20 mouse cellular contexts compared by ENCODE assay signal in the genomic region with DNA sequence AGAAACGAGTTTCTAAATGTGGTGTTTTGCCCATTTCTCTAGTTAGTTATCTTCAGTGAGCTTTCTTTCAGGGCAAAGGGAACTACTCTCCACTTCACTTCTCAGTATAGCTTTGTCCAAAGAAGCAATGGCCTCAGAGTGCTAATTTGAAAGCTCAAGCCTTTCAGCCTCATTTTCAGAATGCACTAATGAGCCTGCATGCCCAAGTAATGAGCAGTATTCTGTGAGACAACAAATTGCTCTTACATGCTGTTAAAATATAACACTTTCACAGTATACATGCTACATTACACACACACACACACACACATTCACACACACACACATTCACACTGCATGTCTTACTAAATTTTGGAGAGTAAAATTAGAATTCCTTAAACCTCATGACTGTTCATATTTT.
DNase-seq lines count a peak whose midpoint lies in the region; ATAC-seq lines count a peak whose summit lies in the region.
"Had no signal": no experiment of that assay in that cellular context is flagged by ENCODE, and none has a peak within 500 bp of the region (broad histone marks: within the 10 kb centered on the region; RNA-seq: fewer than 3 reads in every experiment).

No protein-coding gene starts in this region.

- H3K9ac ChIP-seq in forebrain, embryonic 11.5 days (ENCODE audit: low read length), result no peak overlapping the region
- H3K9ac ChIP-seq in forebrain, embryonic 12.5 days, result no peak overlapping the region
- H3K9ac ChIP-seq in forebrain, embryonic 16.5 days (replicated peaks; ENCODE audit: low read depth, low read length), result no peak overlapping the region
- H3K9ac ChIP-seq: heart, embryonic 15.5 days; hindbrain, embryonic 13.5 days had no signal

- DNase-seq in forebrain, embryonic 11.5 days (ENCODE audit: low spot score), result no peak
- no peak for DNase-seq in forebrain, embryonic 10.5 days (ENCODE audit: extremely low spot score, low spot score)
- peak; percentile 2 for DNase-seq in retina, postnatal 7 days (ENCODE audit: low read depth, low spot score)
- no peak for DNase-seq in kidney, postnatal 14 days
- no peak for DNase-seq in spleen, adult 18-20 months
- DNase-seq: adrenal gland, postnatal 10 days; B cell, adult 2 months; cerebellum, adult 2 months; cerebellum, postnatal 10 days; heart, adult 18-20 months; heart, postnatal 14 days had no signal

- WGBS in forebrain, embryonic 11.5 days, result 44% methylated on average over 1 of the region's 1 CpGs
- WGBS in forebrain, embryonic 10.5 days, result 71% methylated on average over 1 of the region's 1 CpGs
- WGBS in forebrain, embryonic 12.5 days, result 43% methylated on average over 1 of the region's 1 CpGs
- 16% methylated on average over 1 of the region's 1 CpGs for WGBS in forebrain, embryonic 16.5 days

- ATAC-seq in forebrain, embryonic 11.5 days (replicated peaks; ENCODE audit: low FRiP score), result peak; percentile 79
- peak; percentile 84; the same call in 1 of the 2 replicates for ATAC-seq in forebrain, embryonic 12.5 days (ENCODE audit: low FRiP score)
- ATAC-seq in forebrain, embryonic 16.5 days, result peak; percentile 87
- ATAC-seq: CD4-positive, CD25-positive, alpha-beta regulatory T cell, adult 4 months; hindbrain, postnatal 0 days had no signal

- H3K4me1 ChIP-seq in forebrain, embryonic 11.5 days (replicated peaks; ENCODE audit: control insufficient read depth, insufficient read depth, low read length), result no peaks in the 10 kb centered on the region
- 0 out of 2 replicates have a peak, but pooled peaks cover 9% of the 10 kb centered on the region for H3K4me1 ChIP-seq in forebrain, embryonic 10.5 days
- H3K4me1 ChIP-seq in forebrain, embryonic 12.5 days, result no peaks in the 10 kb centered on the region
- no peaks in the 10 kb centered on the region for H3K4me1 ChIP-seq in forebrain, embryonic 16.5 days (replicated peaks; ENCODE audit: control insufficient read depth, insufficient read depth, low read length)
- H3K4me1 ChIP-seq: embryonic facial prominence, embryonic 10.5 days; heart, embryonic 10.5 days; heart, embryonic 15.5 days; hindbrain, embryonic 13.5 days had no signal

- H3K27ac ChIP-seq in forebrain, embryonic 11.5 days (ENCODE audit: low read depth, low read length), result no peak overlapping the region
- no peak overlapping the region for H3K27ac ChIP-seq in forebrain, embryonic 10.5 days
- H3K27ac ChIP-seq in forebrain, embryonic 12.5 days, result no peak overlapping the region
- no peak overlapping the region; the same call in 1 of the 2 replicates for H3K27ac ChIP-seq in forebrain, embryonic 16.5 days (ENCODE audit: low read length)
- H3K27ac ChIP-seq: embryonic facial prominence, embryonic 10.5 days; heart, embryonic 10.5 days; heart, embryonic 15.5 days; hindbrain, embryonic 13.5 days; hindbrain, postnatal 0 days had no signal

- no peaks in the 10 kb centered on the region for H3K27me3 ChIP-seq in forebrain, embryonic 11.5 days (ENCODE audit: control insufficient read depth, insufficient read depth, low read length)
- no peaks in the 10 kb centered on the region for H3K27me3 ChIP-seq in forebrain, embryonic 10.5 days (ENCODE audit: poor library complexity, severe bottlenecking)
- no peaks in the 10 kb centered on the region for H3K27me3 ChIP-seq in forebrain, embryonic 12.5 days
- H3K27me3 ChIP-seq in forebrain, embryonic 16.5 days (replicated peaks; ENCODE audit: control insufficient read depth, insufficient read depth, low read length), result no peaks in the 10 kb centered on the region
- H3K27me3 ChIP-seq: heart, embryonic 15.5 days; hindbrain, embryonic 13.5 days had no signal

- no peaks in the 10 kb centered on the region for H3K9me3 ChIP-seq in forebrain, embryonic 11.5 days (ENCODE audit: control insufficient read depth, low read length)
- H3K9me3 ChIP-seq in forebrain, embryonic 10.5 days, result no peaks in the 10 kb centered on the region
- no peaks in the 10 kb centered on the region for H3K9me3 ChIP-seq in forebrain, embryonic 12.5 days
- no peaks in the 10 kb centered on the region for H3K9me3 ChIP-seq in forebrain, embryonic 16.5 days (ENCODE audit: control insufficient read depth, low read length)
- H3K9me3 ChIP-seq: embryonic facial prominence, embryonic 10.5 days; G1E; heart, embryonic 10.5 days; heart, embryonic 15.5 days; hindbrain, embryonic 13.5 days had no signal

- no peaks in the 10 kb centered on the region for H3K36me3 ChIP-seq in forebrain, embryonic 11.5 days (ENCODE audit: control insufficient read depth, insufficient read depth, low read length)
- no peaks in the 10 kb centered on the region for H3K36me3 ChIP-seq in forebrain, embryonic 10.5 days (replicated peaks)
- no peaks in the 10 kb centered on the region for H3K36me3 ChIP-seq in forebrain, embryonic 12.5 days (replicated peaks)
- H3K36me3 ChIP-seq in forebrain, embryonic 16.5 days (ENCODE audit: control insufficient read depth, insufficient read depth), result no peaks in the 10 kb centered on the region
- H3K36me3 ChIP-seq: embryonic facial prominence, embryonic 10.5 days; G1E; heart, embryonic 10.5 days; heart, embryonic 15.5 days; hindbrain, embryonic 13.5 days had no signal

- no peak overlapping the region for H3K4me3 ChIP-seq in forebrain, embryonic 11.5 days (ENCODE audit: low read depth, low read length)
- no peak overlapping the region for H3K4me3 ChIP-seq in forebrain, embryonic 10.5 days
- H3K4me3 ChIP-seq in forebrain, embryonic 12.5 days (replicated peaks), result no peak overlapping the region
- H3K4me3 ChIP-seq in forebrain, embryonic 16.5 days (replicated peaks; ENCODE audit: low read length), result no peak overlapping the region
- H3K4me3 ChIP-seq: embryonic facial prominence, embryonic 10.5 days; heart, embryonic 10.5 days; heart, embryonic 15.5 days; hindbrain, embryonic 13.5 days had no signal

- no peak overlapping the region for H3K4me2 ChIP-seq in forebrain, embryonic 11.5 days (ENCODE audit: low read depth, low read length, severe bottlenecking)
- H3K4me2 ChIP-seq in forebrain, embryonic 12.5 days, result no peak overlapping the region
- H3K4me2 ChIP-seq in forebrain, embryonic 16.5 days (ENCODE audit: low read length), result no peak overlapping the region
- H3K4me2 ChIP-seq: heart, embryonic 15.5 days; hindbrain, embryonic 13.5 days had no signal
